Mouse (Mus musculus): ENCODE results near the gene Basp1. TPM values are rescaled to one million over a fixed set of nuclear protein-coding genes. Genes with fewer than 3 reads are reported as not detected.

Gene Basp1
- polyA plus RNA-seq, 2 experiments = 1.6 to 3.8 TPM

DNA sequence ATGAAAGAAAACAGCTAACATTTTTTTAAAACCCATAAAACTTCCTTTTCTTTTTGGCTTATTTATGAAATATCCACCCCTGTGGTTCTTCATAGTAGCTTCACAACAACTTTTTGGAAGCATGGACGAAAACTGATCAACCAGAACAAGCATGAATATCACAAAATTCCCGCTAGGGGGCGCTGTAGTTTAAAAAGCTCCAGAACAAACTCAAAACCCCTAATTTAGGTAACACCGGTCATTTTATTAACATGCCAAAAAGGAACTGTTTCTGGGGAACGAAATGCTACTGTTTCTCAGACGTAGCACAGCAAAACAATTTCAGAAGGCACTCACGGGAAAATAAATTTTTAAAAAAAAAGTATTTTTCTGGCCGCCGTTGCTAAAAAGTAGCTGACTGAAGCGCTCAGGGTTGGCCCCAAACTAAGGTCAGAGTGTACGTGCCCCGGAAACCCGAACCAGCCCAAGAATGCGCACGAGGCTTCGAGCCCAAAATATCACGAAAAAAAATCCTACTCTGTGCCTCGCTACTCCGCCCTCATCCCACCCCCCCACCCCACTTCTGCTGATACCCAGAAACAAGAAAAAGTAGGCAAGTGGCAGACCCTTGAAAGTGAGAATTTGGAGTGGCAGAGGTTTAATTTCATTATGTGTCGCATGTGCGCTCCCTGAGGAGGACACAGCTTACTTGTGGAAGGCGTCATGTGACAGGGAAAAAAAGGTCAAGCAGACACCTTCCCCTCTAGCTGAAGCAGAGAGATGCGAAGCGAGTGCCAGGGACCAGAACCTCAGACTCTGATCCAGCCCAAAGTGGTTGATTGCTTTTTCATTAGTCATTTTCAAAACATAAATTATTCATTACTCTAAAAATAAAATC, 27.7 kb upstream of the Basp1 start:
- ATAC-seq (ENCODE audit: insufficient read depth) = no peak
- Histone ChIP-seq H3K9me3 (ENCODE audit: control insufficient read depth, low read length) (no peaks in the 10 kb centered on the region), H3K36me3 (replicated peaks; ENCODE audit: control insufficient read depth, insufficient read depth, low read depth) (no peaks in the 10 kb centered on the region), H3K27ac (no peak overlapping the region), H3K27me3 (ENCODE audit: control insufficient read depth, insufficient read depth, low read length) (no peaks in the 10 kb centered on the region), H3K4me2 (ENCODE audit: low read depth) (peak overlapping the region; percentile 43), H3K4me1 (replicated peaks; ENCODE audit: control insufficient read depth in 2 of 2, insufficient read depth in 2 of 2, low read length in 1 of 2) (0 out of 4 replicates have a peak, but pooled peaks cover 0 to 4% of the 10 kb centered on the region in 2 experiments), H3K4me3 (ENCODE audit: insufficient read depth in 1 of 2, low read depth in 2 of 2, low read length in 2 of 2) (no peak overlapping the region), H3K9ac (replicated peaks) (no peak overlapping the region)
- TF ChIP-seq EP300 (IDR thresholded peaks at IDR 0.05; ENCODE audit: low read depth) = no peak
- TF ChIP-seq CTCF (IDR thresholded peaks at IDR 0.05; ENCODE audit: low read depth) = peak; percentile 52; the same call in 1 of the 2 replicates
- DNase-seq (ENCODE audit: low read depth in 3 of 3, low spot score in 3 of 3) = peak; percentile 41 to 51 (median 46)
- 11% methylated on average over 24 of the region's 24 CpGs for WGBS (ENCODE audit: insufficient replicate concordance)

DNA sequence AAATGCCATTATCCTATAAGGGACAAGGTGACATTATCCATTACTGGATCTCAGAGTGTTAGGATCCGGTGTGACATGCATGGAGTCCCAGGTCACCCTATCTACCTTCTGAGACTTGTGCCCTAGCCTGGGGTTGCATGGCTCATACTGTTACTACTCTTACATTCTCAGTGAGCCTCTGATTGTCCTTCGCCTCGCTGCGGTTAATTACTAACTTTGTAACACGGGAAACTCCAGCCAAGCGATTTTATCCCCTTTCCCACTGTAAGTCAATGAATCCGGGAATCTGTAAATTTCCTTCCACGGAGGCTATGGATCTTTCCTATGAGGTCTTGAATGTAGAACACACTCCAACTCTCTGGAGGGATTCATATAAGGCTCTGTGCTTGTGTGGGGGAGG, 26.8 kb upstream of the Basp1 start:
- ATAC-seq (ENCODE audit: insufficient read depth) (no peak), DNase-seq (ENCODE audit: low read depth in 3 of 3, low spot score in 3 of 3) (no peak)
- WGBS (ENCODE audit: insufficient replicate concordance) = 56% methylated on average over 8 of the region's 8 CpGs
- no peaks in the 10 kb centered on the region for H3K9me3 ChIP-seq (ENCODE audit: control insufficient read depth, low read length)
- no peak overlapping the region for H3K9ac ChIP-seq (replicated peaks)
- H3K27me3 ChIP-seq (ENCODE audit: control insufficient read depth, insufficient read depth, low read length) = no peaks in the 10 kb centered on the region
- no peak overlapping the region for H3K4me3 ChIP-seq (ENCODE audit: insufficient read depth in 1 of 2, low read depth in 2 of 2, low read length in 2 of 2)
- H3K36me3 ChIP-seq (replicated peaks; ENCODE audit: control insufficient read depth, insufficient read depth, low read depth) = no peaks in the 10 kb centered on the region
- no peak overlapping the region for H3K27ac ChIP-seq
- H3K4me2 ChIP-seq (ENCODE audit: low read depth) = no peak overlapping the region
- 0 out of 4 replicates have a peak, but pooled peaks cover 0 to 4% of the 10 kb centered on the region in 2 experiments for H3K4me1 ChIP-seq (replicated peaks; ENCODE audit: control insufficient read depth in 2 of 2, insufficient read depth in 2 of 2, low read length in 1 of 2)
- no peak for TF ChIP-seq CTCF (IDR thresholded peaks at IDR 0.05; ENCODE audit: low read depth)
- TF ChIP-seq EP300 (IDR thresholded peaks at IDR 0.05; ENCODE audit: low read depth) = no peak

DNA sequence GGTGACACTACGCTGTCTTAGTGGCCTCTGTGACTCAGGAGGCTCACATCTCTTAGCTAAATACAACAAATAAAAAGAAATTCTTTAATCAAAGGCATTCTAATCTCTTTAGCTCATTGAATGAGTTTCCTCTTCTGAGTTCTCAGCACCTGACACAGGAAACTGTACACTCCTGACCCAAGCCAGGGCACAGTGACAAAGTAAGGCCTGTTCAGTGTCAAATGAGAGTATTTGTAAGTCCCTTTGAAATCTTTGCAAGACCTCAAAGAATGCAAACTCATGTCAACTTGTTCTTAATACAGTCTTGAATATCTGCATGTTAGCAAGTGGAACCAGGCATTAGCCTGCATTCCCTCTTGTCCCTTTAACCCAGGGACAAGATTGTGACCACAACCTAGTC, 18.8 kb upstream of the Basp1 start:
- 74% methylated on average over 1 of the region's 1 CpGs for WGBS (ENCODE audit: insufficient replicate concordance)
- no peaks in the 10 kb centered on the region for H3K27me3 ChIP-seq (ENCODE audit: control insufficient read depth, insufficient read depth, low read length)
- no peak overlapping the region for H3K9ac ChIP-seq (replicated peaks)
- H3K27ac ChIP-seq = no peak overlapping the region
- no peak overlapping the region for H3K4me2 ChIP-seq (ENCODE audit: low read depth)
- H3K4me1 ChIP-seq (replicated peaks; ENCODE audit: control insufficient read depth in 2 of 2, insufficient read depth in 2 of 2, low read length in 1 of 2) = no peaks in the 10 kb centered on the region
- no peaks in the 10 kb centered on the region for H3K36me3 ChIP-seq (replicated peaks; ENCODE audit: control insufficient read depth, insufficient read depth, low read depth)
- no peaks in the 10 kb centered on the region for H3K9me3 ChIP-seq (ENCODE audit: control insufficient read depth, low read length)
- ATAC-seq (ENCODE audit: insufficient read depth) = no peak
- no peak overlapping the region for H3K4me3 ChIP-seq (ENCODE audit: insufficient read depth in 1 of 2, low read depth in 2 of 2, low read length in 2 of 2)
- TF ChIP-seq EP300 (IDR thresholded peaks at IDR 0.05; ENCODE audit: low read depth) (no peak), CTCF (IDR thresholded peaks at IDR 0.05; ENCODE audit: low read depth) (no peak)
- DNase-seq (ENCODE audit: low read depth in 3 of 3, low spot score in 3 of 3) = no peak

DNA sequence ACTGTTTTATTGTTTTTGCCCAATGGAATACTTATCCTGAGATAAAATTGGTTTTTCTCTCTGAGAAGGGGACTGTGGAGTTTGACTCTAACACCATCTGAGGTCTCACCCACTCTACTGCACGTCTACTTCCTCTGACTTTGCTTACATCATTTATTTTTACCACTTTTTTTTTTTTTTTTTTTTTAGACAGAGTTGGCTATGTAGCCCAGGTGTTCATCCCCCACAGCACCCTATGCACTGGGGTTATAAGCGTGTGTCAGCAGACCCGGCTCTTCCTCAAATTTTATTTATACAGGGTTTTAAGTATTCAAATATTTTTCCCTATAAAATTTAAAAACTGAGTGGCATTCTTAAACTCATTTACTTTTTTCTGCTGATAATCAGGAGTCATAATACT, 16.6 kb upstream of the Basp1 start:
- Histone ChIP-seq H3K4me1 (replicated peaks; ENCODE audit: control insufficient read depth in 2 of 2, insufficient read depth in 2 of 2, low read length in 1 of 2) (no peaks in the 10 kb centered on the region), H3K27me3 (ENCODE audit: control insufficient read depth, insufficient read depth, low read length) (no peaks in the 10 kb centered on the region), H3K36me3 (replicated peaks; ENCODE audit: control insufficient read depth, insufficient read depth, low read depth) (no peaks in the 10 kb centered on the region), H3K9me3 (ENCODE audit: control insufficient read depth, low read length) (no peaks in the 10 kb centered on the region), H3K9ac (replicated peaks) (no peak overlapping the region), H3K4me2 (ENCODE audit: low read depth) (no peak overlapping the region), H3K27ac (no peak overlapping the region), H3K4me3 (ENCODE audit: insufficient read depth in 1 of 2, low read depth in 2 of 2, low read length in 2 of 2) (no peak overlapping the region)
- DNase-seq (ENCODE audit: low read depth in 3 of 3, low spot score in 3 of 3) (no peak), ATAC-seq (ENCODE audit: insufficient read depth) (no peak)
- TF ChIP-seq EP300 (IDR thresholded peaks at IDR 0.05; ENCODE audit: low read depth) (no peak), CTCF (IDR thresholded peaks at IDR 0.05; ENCODE audit: low read depth) (no peak)
- 43% methylated on average over 3 of the region's 3 CpGs for WGBS (ENCODE audit: insufficient replicate concordance)

GRCm38 (mm10) chr15:25429007-25429406, 15.4 kb upstream of the Basp1 start:
- Histone ChIP-seq H3K27ac (no peak overlapping the region), H3K36me3 (replicated peaks; ENCODE audit: control insufficient read depth, insufficient read depth, low read depth) (no peaks in the 10 kb centered on the region), H3K4me1 (replicated peaks; ENCODE audit: control insufficient read depth in 2 of 2, insufficient read depth in 2 of 2, low read length in 1 of 2) (no peaks in the 10 kb centered on the region), H3K27me3 (ENCODE audit: control insufficient read depth, insufficient read depth, low read length) (no peaks in the 10 kb centered on the region), H3K4me2 (ENCODE audit: low read depth) (no peak overlapping the region), H3K4me3 (ENCODE audit: insufficient read depth in 1 of 2, low read depth in 2 of 2, low read length in 2 of 2) (no peak overlapping the region), H3K9me3 (ENCODE audit: control insufficient read depth, low read length) (no peaks in the 10 kb centered on the region), H3K9ac (replicated peaks) (no peak overlapping the region)
- WGBS (ENCODE audit: insufficient replicate concordance) = 49% methylated on average over 7 of the region's 7 CpGs
- DNase-seq (ENCODE audit: low read depth in 3 of 3, low spot score in 3 of 3) (no peak), ATAC-seq (ENCODE audit: insufficient read depth) (no peak)
- TF ChIP-seq CTCF (IDR thresholded peaks at IDR 0.05; ENCODE audit: low read depth) (no peak), EP300 (IDR thresholded peaks at IDR 0.05; ENCODE audit: low read depth) (no peak)

Data from liver, embryonic 14.5 days (tissue).